ENCODE assay signal across 8 mouse cellular contexts in genomic region chr4:45964771-45965439, GRCm38 (mm10). TPM values are rescaled to one million over a fixed set of nuclear protein-coding genes. Genes with fewer than 3 reads are reported as not detected.
A peak's percentile ranks its signal among the peaks of the same experiment; 100 is the strongest.
DNase-seq lines count a peak whose midpoint lies in the region; ATAC-seq and TF ChIP-seq lines count a peak whose summit lies in the region.

TSS of gene Tdrd7 (plus strand) at chr4:45965334.

- peaks cover 39% of the 10 kb centered on the region for H3K4me1 ChIP-seq in kidney, embryonic 16.5 days (ENCODE audit: insufficient read depth, low read length)
- H3K4me1 ChIP-seq in liver, postnatal 0 days (ENCODE audit: insufficient read depth) = peaks cover 34% of the 10 kb centered on the region
- H3K4me1 ChIP-seq in neural tube, embryonic 15.5 days = peaks cover 10% of the 10 kb centered on the region

- H3K9me3 ChIP-seq in kidney, embryonic 16.5 days (ENCODE audit: low read length) = no peaks in the 10 kb centered on the region
- no peaks in the 10 kb centered on the region for H3K9me3 ChIP-seq in liver, postnatal 0 days (ENCODE audit: low read length)
- H3K9me3 ChIP-seq in neural tube, embryonic 15.5 days (replicated peaks) = no peaks in the 10 kb centered on the region

- H3K27me3 ChIP-seq in kidney, embryonic 16.5 days (ENCODE audit: insufficient read depth, low read length) = no peaks in the 10 kb centered on the region
- no peaks in the 10 kb centered on the region for H3K27me3 ChIP-seq in liver, postnatal 0 days (ENCODE audit: insufficient read depth, low read length)
- H3K27me3 ChIP-seq in neural tube, embryonic 15.5 days (replicated peaks) = no peaks in the 10 kb centered on the region

- H3K4me3 ChIP-seq in kidney, embryonic 16.5 days (ENCODE audit: low read length) = peak within 1 kb of the TSS; percentile 8; the same call in 1 of the 2 replicates
- H3K4me3 ChIP-seq in liver, postnatal 0 days (ENCODE audit: low read depth, low read length) = no peak within 1 kb of the TSS
- no peak within 1 kb of the TSS for H3K4me3 ChIP-seq in neural tube, embryonic 15.5 days (replicated peaks)

- TF ChIP-seq CTCF in liver, postnatal 0 days (IDR thresholded peaks at IDR 0.05; ENCODE audit: low read depth) = no peak

- H3K36me3 ChIP-seq in kidney, embryonic 16.5 days (ENCODE audit: insufficient read depth, low read length) = no peaks in the 10 kb centered on the region
- no peaks in the 10 kb centered on the region for H3K36me3 ChIP-seq in liver, postnatal 0 days (replicated peaks; ENCODE audit: insufficient read depth, low read length)
- H3K36me3 ChIP-seq in neural tube, embryonic 15.5 days = no peaks in the 10 kb centered on the region

- peak within 1 kb of the TSS; percentile 14; the same call in 1 of the 2 replicates for H3K9ac ChIP-seq in kidney, embryonic 16.5 days (replicated peaks; ENCODE audit: low read length)
- H3K9ac ChIP-seq in liver, postnatal 0 days (replicated peaks) = 0 out of 2 replicates have a peak within 1 kb of the TSS, but pooled peaks have one; percentile 12
- H3K9ac ChIP-seq in neural tube, embryonic 15.5 days (replicated peaks) = no peak within 1 kb of the TSS

- WGBS in kidney, embryonic 16.5 days = 56% methylated on average over 10 of the region's 10 CpGs
- WGBS in liver, postnatal 0 days (ENCODE audit: insufficient replicate concordance) = 61% methylated on average over 10 of the region's 10 CpGs
- WGBS in neural tube, embryonic 15.5 days = 86% methylated on average over 10 of the region's 10 CpGs

- peak; percentile 58 for ATAC-seq in kidney, embryonic 16.5 days (ENCODE audit: low FRiP score, low TSS enrichment)
- 0 out of 2 replicates have a peak, but pooled peaks have one; percentile 11 for ATAC-seq in liver, postnatal 0 days
- no peak for ATAC-seq in neural tube, embryonic 15.5 days (ENCODE audit: low FRiP score)

- TF ChIP-seq EP300 in liver, postnatal 0 days (IDR thresholded peaks at IDR 0.05; ENCODE audit: low read depth) = no peak

- peak within 1 kb of the TSS; percentile 83 for H3K27ac ChIP-seq in kidney, embryonic 16.5 days (ENCODE audit: low read length)
- H3K27ac ChIP-seq in liver, postnatal 0 days (ENCODE audit: low read depth) = peak within 1 kb of the TSS; percentile 77
- no peak within 1 kb of the TSS for H3K27ac ChIP-seq in neural tube, embryonic 15.5 days (replicated peaks)

- DNase-seq in left cerebral cortex, adult 18-20 months (ENCODE audit: low spot score in 2 of 2) = no peak
- DNase-seq in left cerebral cortex, adult 11 months (ENCODE audit: low spot score) = no peak
- DNase-seq in heart, adult 8-10 months (ENCODE audit: low spot score) = no peak
- no peak for DNase-seq in liver, postnatal 0 days
- DNase-seq in c-Kit-positive CD71-positive TER-119-positive erythroid progenitor cells, embryonic 14.5 days (ENCODE audit: low spot score) = no peak
- DNase-seq in frontal cortex, postnatal 14 days (ENCODE audit: low spot score in 2 of 2) = no peak

- H3K4me2 ChIP-seq in kidney, embryonic 16.5 days (replicated peaks; ENCODE audit: low read depth, low read length) = peak within 1 kb of the TSS; percentile 39
- peak within 1 kb of the TSS; percentile 39 for H3K4me2 ChIP-seq in liver, postnatal 0 days (ENCODE audit: low read depth, low read length)
- H3K4me2 ChIP-seq in neural tube, embryonic 15.5 days = no peak within 1 kb of the TSS

RNA-seq across cellular contexts. Expression of gene Tdrd7, which starts in this region (rescaled TPM):
- total RNA-seq in left cerebral cortex, adult 18-20 months (2021) = 10 to 100 TPM; 33.6 to 34.1 TPM
- total RNA-seq in heart, adult 8-10 months (2022) = 10 to 100 TPM in 3 of 4 experiments, 1 to 10 TPM in 1; 9.2 to 12.1 (median 10.1) TPM
- 20.1 and 20.5 TPM in 2 replicates for polyA plus RNA-seq in kidney, embryonic 16.5 days (2015; fragmentation: Nextera tagmentation; extraction: Ambion mirVana)
- polyA plus RNA-seq in liver, postnatal 0 days (2015; fragmentation: Nextera tagmentation; extraction: Ambion mirVana) = 15.4 and 15.8 TPM in 2 replicates
- 25.0 and 26.0 TPM in 2 replicates for polyA plus RNA-seq in neural tube, embryonic 15.5 days (2015; fragmentation: Nextera tagmentation; extraction: Ambion mirVana)
